In genomic region chr9:121679549-121679948, GRCm38 (mm10) we compare ENCODE assay signal across 8 mouse cellular contexts. TPM values are rescaled to one million over a fixed set of nuclear protein-coding genes. Genes with fewer than 3 reads are reported as not detected.
A peak's percentile ranks its signal among the peaks of the same experiment; 100 is the strongest.
DNase-seq lines count a peak whose midpoint lies in the region; ATAC-seq and TF ChIP-seq lines count a peak whose summit lies in the region.

No protein-coding gene starts in this region.

- DNase-seq in left cerebral cortex, postnatal 14 days (ENCODE audit: low spot score in 2 of 2) = peak; percentile 60 to 62
- no peak for DNase-seq in left cerebral cortex, adult 8-10 months (ENCODE audit: low spot score in 2 of 2)
- DNase-seq in adrenal gland, postnatal 14 days = peak; percentile 73
- peak; percentile 19 for DNase-seq in large intestine, adult 2 months (ENCODE audit: low read depth, low spot score)
- peak; percentile 93 for DNase-seq in midbrain, embryonic 11.5 days (ENCODE audit: low spot score, missing footprints)
- peak; percentile 62 for DNase-seq in stomach, postnatal 0 days (ENCODE audit: low spot score)

- peaks cover 24% of the 10 kb centered on the region for H3K36me3 ChIP-seq in embryonic facial prominence, embryonic 13.5 days
- H3K36me3 ChIP-seq in heart, embryonic 16.5 days (ENCODE audit: control insufficient read depth, insufficient read depth) = peaks cover 3% of the 10 kb centered on the region; the same call in 1 of the 2 replicates
- H3K36me3 ChIP-seq in midbrain, embryonic 11.5 days (ENCODE audit: control insufficient read depth, insufficient read depth, low read length) = peaks cover 4% of the 10 kb centered on the region; the same call in 1 of the 2 replicates
- peaks cover 3% of the 10 kb centered on the region; the same call in 1 of the 2 replicates for H3K36me3 ChIP-seq in stomach, postnatal 0 days (ENCODE audit: control insufficient read depth, insufficient read depth, low read length)

- intact Hi-C loops in left cerebral cortex, postnatal 14 days (cut with DNase I) = loop anchor here (5.0 kb wide), 2 partner anchors 37 to 202 kb away; partner anchors contain the start of genes Lyzl4 and Vipr1

- WGBS in embryonic facial prominence, embryonic 13.5 days = 20% methylated on average over 6 of the region's 6 CpGs
- WGBS in heart, embryonic 16.5 days = 26% methylated on average over 6 of the region's 6 CpGs
- 17% methylated on average over 6 of the region's 6 CpGs for WGBS in large intestine, adult 2 months
- WGBS in midbrain, embryonic 11.5 days = 16% methylated on average over 6 of the region's 6 CpGs
- WGBS in stomach, postnatal 0 days = 17% methylated on average over 6 of the region's 6 CpGs

- no peak for TF ChIP-seq EP300 in stomach, postnatal 0 days (optimal IDR thresholded peaks at IDR 0.05)

- H3K4me1 ChIP-seq in embryonic facial prominence, embryonic 13.5 days = no peaks in the 10 kb centered on the region
- H3K4me1 ChIP-seq in heart, embryonic 16.5 days (ENCODE audit: control insufficient read depth, insufficient read depth, low read length) = no peaks in the 10 kb centered on the region
- H3K4me1 ChIP-seq in midbrain, embryonic 11.5 days (ENCODE audit: control insufficient read depth, insufficient read depth, low read length) = no peaks in the 10 kb centered on the region
- H3K4me1 ChIP-seq in stomach, postnatal 0 days (replicated peaks; ENCODE audit: control insufficient read depth, insufficient read depth) = no peaks in the 10 kb centered on the region

- ATAC-seq in embryonic facial prominence, embryonic 13.5 days (ENCODE audit: insufficient number of reproducible peaks, insufficient read depth, low FRiP score, low TSS enrichment, low read depth) = 0 out of 2 replicates have a peak, but pooled peaks have one; percentile 64
- peak; percentile 55; the same call in 1 of the 2 replicates for ATAC-seq in heart, embryonic 16.5 days (replicated peaks; ENCODE audit: extremely low read depth, insufficient read depth, low FRiP score)
- ATAC-seq in midbrain, embryonic 11.5 days (ENCODE audit: low FRiP score) = peak; percentile 71
- ATAC-seq in stomach, postnatal 0 days (ENCODE audit: low FRiP score, low TSS enrichment) = peak; percentile 70

- TF ChIP-seq CTCF in stomach, postnatal 0 days (IDR thresholded peaks at IDR 0.05; ENCODE audit: low read depth) = peak; percentile 91

- no peak overlapping the region for H3K4me2 ChIP-seq in embryonic facial prominence, embryonic 13.5 days
- no peak overlapping the region for H3K4me2 ChIP-seq in heart, embryonic 16.5 days (ENCODE audit: low read depth, low read length)
- no peak overlapping the region for H3K4me2 ChIP-seq in midbrain, embryonic 11.5 days
- H3K4me2 ChIP-seq in stomach, postnatal 0 days (replicated peaks; ENCODE audit: low read depth) = no peak overlapping the region

- H3K9me3 ChIP-seq in embryonic facial prominence, embryonic 13.5 days = no peaks in the 10 kb centered on the region
- no peaks in the 10 kb centered on the region for H3K9me3 ChIP-seq in heart, embryonic 16.5 days (replicated peaks; ENCODE audit: control insufficient read depth, low read length)
- no peaks in the 10 kb centered on the region for H3K9me3 ChIP-seq in midbrain, embryonic 11.5 days (ENCODE audit: control insufficient read depth, low read length)
- H3K9me3 ChIP-seq in stomach, postnatal 0 days (ENCODE audit: control insufficient read depth, low read length) = no peaks in the 10 kb centered on the region

- no peak overlapping the region for H3K27ac ChIP-seq in embryonic facial prominence, embryonic 13.5 days
- H3K27ac ChIP-seq in heart, embryonic 16.5 days (ENCODE audit: low read length) = no peak overlapping the region
- no peak overlapping the region for H3K27ac ChIP-seq in midbrain, embryonic 11.5 days (ENCODE audit: low read depth, low read length)
- H3K27ac ChIP-seq in stomach, postnatal 0 days (replicated peaks) = no peak overlapping the region

- H3K4me3 ChIP-seq in embryonic facial prominence, embryonic 13.5 days = no peak overlapping the region
- no peak overlapping the region for H3K4me3 ChIP-seq in heart, embryonic 16.5 days (ENCODE audit: low read length)
- H3K4me3 ChIP-seq in midbrain, embryonic 11.5 days (ENCODE audit: low read depth, low read length) = no peak overlapping the region
- H3K4me3 ChIP-seq in stomach, postnatal 0 days (ENCODE audit: low read depth, low read length) = no peak overlapping the region

- H3K9ac ChIP-seq in embryonic facial prominence, embryonic 13.5 days = no peak overlapping the region
- peak overlapping the region; percentile 11; the same call in 1 of the 2 replicates for H3K9ac ChIP-seq in heart, embryonic 16.5 days (ENCODE audit: low read length)
- no peak overlapping the region for H3K9ac ChIP-seq in midbrain, embryonic 11.5 days (ENCODE audit: low read length)
- no peak overlapping the region; the same call in 1 of the 2 replicates for H3K9ac ChIP-seq in stomach, postnatal 0 days (ENCODE audit: low read length)

- no peaks in the 10 kb centered on the region for H3K27me3 ChIP-seq in embryonic facial prominence, embryonic 13.5 days
- no peaks in the 10 kb centered on the region for H3K27me3 ChIP-seq in heart, embryonic 16.5 days (ENCODE audit: control insufficient read depth, insufficient read depth, low read length)
- H3K27me3 ChIP-seq in midbrain, embryonic 11.5 days (ENCODE audit: control insufficient read depth, insufficient read depth, low read length) = no peaks in the 10 kb centered on the region
- no peaks in the 10 kb centered on the region for H3K27me3 ChIP-seq in stomach, postnatal 0 days (ENCODE audit: control insufficient read depth, insufficient read depth, low read length)

RNA-seq across cellular contexts. Expression of gene Sec22c, which starts 25.7 kb away (rescaled TPM):
- total RNA-seq in left cerebral cortex, postnatal 14 days (2021) = 10 to 100 TPM; 27.7 to 29.1 TPM
- 10 to 100 TPM; 24.9 to 28.6 (median 26.6) TPM for total RNA-seq in left cerebral cortex, adult 8-10 months (2022)
- total RNA-seq in adrenal gland, postnatal 14 days (2021) = 4.2 and 6.5 TPM in 2 replicates
- 15.8 and 16.8 TPM in 2 replicates for polyA plus RNA-seq in embryonic facial prominence, embryonic 13.5 days (2015; fragmentation: Nextera tagmentation; extraction: Ambion mirVana)
- polyA plus RNA-seq in heart, embryonic 16.5 days (2015; fragmentation: Nextera tagmentation; extraction: Ambion mirVana) = 5.3 and 5.4 TPM in 2 replicates
- 4.7 and 17.9 TPM in 2 replicates for polyA plus RNA-seq in large intestine, adult 2 months (2012; rRNA removed)
- 16.9 and 18.2 TPM in 2 replicates for polyA plus RNA-seq in midbrain, embryonic 11.5 days (2014; fragmentation: Nextera tagmentation; extraction: Ambion mirVana)
- 5.0 and 6.8 TPM in 2 replicates for polyA plus RNA-seq in stomach, postnatal 0 days (2015; fragmentation: Nextera tagmentation; extraction: Ambion mirVana)

RNA-seq across cellular contexts. Expression of gene Ss18l2, which starts 30.6 kb away (rescaled TPM):
- total RNA-seq in left cerebral cortex, postnatal 14 days (2021) = 100 to 1,000 TPM in 1 of 2 experiments, 10 to 100 TPM in 1; 82.8 to 100 TPM
- 10 to 100 TPM; 77.1 to 81.7 (median 78.5) TPM for total RNA-seq in left cerebral cortex, adult 8-10 months (2022)
- 48.4 and 54.4 TPM in 2 replicates for total RNA-seq in adrenal gland, postnatal 14 days (2021)
- 115 and 129 TPM in 2 replicates for polyA plus RNA-seq in embryonic facial prominence, embryonic 13.5 days (2015; fragmentation: Nextera tagmentation; extraction: Ambion mirVana)
- 172 and 177 TPM in 2 replicates for polyA plus RNA-seq in heart, embryonic 16.5 days (2015; fragmentation: Nextera tagmentation; extraction: Ambion mirVana)
- 25.3 and 26.0 TPM in 2 replicates for polyA plus RNA-seq in large intestine, adult 2 months (2012; rRNA removed)
- polyA plus RNA-seq in midbrain, embryonic 11.5 days (2014; fragmentation: Nextera tagmentation; extraction: Ambion mirVana) = 100 and 106 TPM in 2 replicates
- polyA plus RNA-seq in stomach, postnatal 0 days (2015; fragmentation: Nextera tagmentation; extraction: Ambion mirVana) = 106 and 119 TPM in 2 replicates

RNA-seq across cellular contexts. Expression of gene Vipr1, which starts 37.0 kb away (rescaled TPM):
- total RNA-seq in left cerebral cortex, postnatal 14 days (2021) = 10 to 100 TPM; 21.1 to 23.6 TPM
- total RNA-seq in left cerebral cortex, adult 8-10 months (2022) = 10 to 100 TPM; 20.8 to 23.8 (median 21.7) TPM
- total RNA-seq in adrenal gland, postnatal 14 days (2021) = 2.7 and 3.7 TPM in 2 replicates
- 0.67 TPM in 2 replicates for polyA plus RNA-seq in embryonic facial prominence, embryonic 13.5 days (2015; fragmentation: Nextera tagmentation; extraction: Ambion mirVana)
- 0.22 and 0.45 TPM in 2 replicates for polyA plus RNA-seq in heart, embryonic 16.5 days (2015; fragmentation: Nextera tagmentation; extraction: Ambion mirVana)
- 37.9 and 95.5 TPM in 2 replicates for polyA plus RNA-seq in large intestine, adult 2 months (2012; rRNA removed)
- polyA plus RNA-seq in midbrain, embryonic 11.5 days (2014; fragmentation: Nextera tagmentation; extraction: Ambion mirVana) = 0.41 and 0.44 TPM in 2 replicates
- polyA plus RNA-seq in stomach, postnatal 0 days (2015; fragmentation: Nextera tagmentation; extraction: Ambion mirVana) = 0.47 and 0.51 TPM in 2 replicates

RNA-seq across cellular contexts. Expression of gene Lyzl4, which starts 37.7 kb away (rescaled TPM):
- 1 to 10 TPM in 1 of 2 experiments, under 1 TPM in 1; 0.97 to 1.2 TPM for total RNA-seq in left cerebral cortex, postnatal 14 days (2021)
- total RNA-seq in left cerebral cortex, adult 8-10 months (2022) = 1 to 10 TPM; 1.2 to 4.4 (median 2.4) TPM
- total RNA-seq in adrenal gland, postnatal 14 days (2021) = not detected in 2 replicates
- polyA plus RNA-seq in embryonic facial prominence, embryonic 13.5 days (2015; fragmentation: Nextera tagmentation; extraction: Ambion mirVana) = 0.28 and 0.34 TPM in 2 replicates
- 0.29 TPM in 1 of 2 replicates, not detected in the other for polyA plus RNA-seq in heart, embryonic 16.5 days (2015; fragmentation: Nextera tagmentation; extraction: Ambion mirVana)
- polyA plus RNA-seq in large intestine, adult 2 months (2012; rRNA removed) = 0.09 TPM in 1 of 2 replicates, not detected in the other
- 0.22 TPM in 1 of 2 replicates, not detected in the other for polyA plus RNA-seq in midbrain, embryonic 11.5 days (2014; fragmentation: Nextera tagmentation; extraction: Ambion mirVana)
- 0.15 and 0.21 TPM in 2 replicates for polyA plus RNA-seq in stomach, postnatal 0 days (2015; fragmentation: Nextera tagmentation; extraction: Ambion mirVana)

RNA-seq across cellular contexts. Expression of gene Nktr, which starts 39.4 kb away (rescaled TPM):
- total RNA-seq in left cerebral cortex, postnatal 14 days (2021) = 100 to 1,000 TPM; 102 to 103 TPM
- total RNA-seq in left cerebral cortex, adult 8-10 months (2022) = 100 to 1,000 TPM in 1 of 4 experiments, 10 to 100 TPM in 3; 89.5 to 103 (median 92.6) TPM
- 78.1 and 84.8 TPM in 2 replicates for total RNA-seq in adrenal gland, postnatal 14 days (2021)
- 70.1 and 84.9 TPM in 2 replicates for polyA plus RNA-seq in embryonic facial prominence, embryonic 13.5 days (2015; fragmentation: Nextera tagmentation; extraction: Ambion mirVana)
- polyA plus RNA-seq in heart, embryonic 16.5 days (2015; fragmentation: Nextera tagmentation; extraction: Ambion mirVana) = 42.5 and 45.3 TPM in 2 replicates
- 24.5 and 52.2 TPM in 2 replicates for polyA plus RNA-seq in large intestine, adult 2 months (2012; rRNA removed)
- polyA plus RNA-seq in midbrain, embryonic 11.5 days (2014; fragmentation: Nextera tagmentation; extraction: Ambion mirVana) = 61.6 and 70.4 TPM in 2 replicates
- polyA plus RNA-seq in stomach, postnatal 0 days (2015; fragmentation: Nextera tagmentation; extraction: Ambion mirVana) = 27.7 and 32.0 TPM in 2 replicates

Comparison
In these comparisons a context has a peak if more than half of its experiments do, and no peak if none do; other contexts are left out.
1. DNase-seq: peak in left cerebral cortex, postnatal 14 days (2 of 2), adrenal gland, postnatal 14 days (single experiment), large intestine, adult 2 months (single experiment), midbrain, embryonic 11.5 days (single experiment) and stomach, postnatal 0 days (single experiment); none in left cerebral cortex, adult 8-10 months (0 of 2).
2. RNA of gene Vipr1, which starts 37.0 kb away (polyA plus RNA-seq): 37.9 to 95.5 TPM in large intestine, adult 2 months; 0.67 TPM in embryonic facial prominence, embryonic 13.5 days, 0.47 to 0.51 TPM in stomach, postnatal 0 days, 0.41 to 0.44 TPM in midbrain, embryonic 11.5 days and 0.22 to 0.45 TPM in heart, embryonic 16.5 days; every median in the first group is over 10 times any median in the second.
3. Peak in every context shown above with its lines, with median percentiles within 50 percentile points of each other: ATAC-seq.